Mouse (Mus musculus) fat pad, adult 2 months (tissue): ENCODE measurements around the gene Dnah5.
"Not testable (repeated sequence)": the region's sequence is repeated elsewhere in the genome, so short reads cannot be mapped to it uniquely, and the experiment has no call there.

Experiments used
- DNase-seq: peaks from one replicate; pipeline ENCODE4 v3.0.0-alpha.2; 2011; ENCODE audit warnings: low read depth, low spot score; ENCODE audit errors: extremely low read depth

Dnah5 gene

DNA sequence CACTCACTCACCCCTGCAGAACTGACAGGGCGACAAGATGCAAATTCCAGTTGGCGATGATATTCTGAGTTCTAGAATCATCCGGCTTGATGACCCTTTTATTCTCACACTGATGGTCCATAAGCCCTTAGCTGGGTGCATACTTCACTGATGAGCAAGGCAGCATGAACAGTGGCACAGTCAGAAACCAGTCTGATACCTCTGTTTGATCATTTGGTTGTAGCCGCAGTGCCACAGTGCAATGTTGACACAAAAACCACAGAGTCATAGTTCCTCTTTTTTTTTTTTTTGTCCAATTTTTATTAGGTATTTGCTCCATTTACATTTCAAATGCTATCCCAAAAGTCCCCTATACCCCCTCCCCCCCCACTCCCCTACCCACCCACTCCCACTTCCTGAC is 95.9 kb downstream of the Dnah5 start:
- no peak for DNase-seq

DNA sequence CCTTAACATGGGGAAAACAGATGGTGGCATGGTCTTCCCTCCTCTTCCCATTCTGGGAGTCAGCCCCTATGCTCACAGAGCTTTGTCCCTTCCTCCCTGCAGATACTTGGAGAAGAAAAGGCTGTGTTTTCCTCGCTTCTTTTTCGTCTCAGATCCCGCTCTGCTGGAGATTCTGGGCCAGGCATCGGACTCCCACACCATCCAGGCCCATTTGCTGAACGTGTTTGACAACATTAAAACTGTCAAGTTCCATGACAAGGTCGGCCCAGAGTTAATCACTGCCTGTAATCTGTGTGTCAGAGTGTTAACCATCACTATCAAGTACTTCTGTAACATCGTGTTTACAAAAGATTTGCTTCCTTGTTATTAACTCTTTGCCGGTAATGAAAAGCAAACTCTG is 103.6 kb downstream of the Dnah5 start:
- DNase-seq, result no peak

DNA sequence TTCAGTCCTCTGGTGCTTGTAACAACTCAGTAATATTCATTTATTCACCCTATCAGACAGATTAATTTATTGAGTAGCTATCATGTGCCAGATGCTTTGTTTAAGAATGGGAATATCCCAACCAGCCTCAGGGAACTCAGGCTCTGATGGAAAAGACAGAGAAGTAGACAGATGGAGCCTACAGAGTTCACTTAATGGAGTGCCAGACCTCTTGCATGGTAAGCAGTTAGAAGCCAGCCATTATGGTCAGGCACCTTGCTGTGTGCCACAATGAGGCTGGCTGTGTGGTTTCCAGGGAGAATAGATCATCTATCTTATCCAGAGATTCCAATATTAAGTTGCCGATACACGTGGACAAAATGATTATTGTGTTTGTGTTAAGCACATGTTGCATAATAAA is 104.3 kb downstream of the Dnah5 start:
- DNase-seq, result no peak

DNA sequence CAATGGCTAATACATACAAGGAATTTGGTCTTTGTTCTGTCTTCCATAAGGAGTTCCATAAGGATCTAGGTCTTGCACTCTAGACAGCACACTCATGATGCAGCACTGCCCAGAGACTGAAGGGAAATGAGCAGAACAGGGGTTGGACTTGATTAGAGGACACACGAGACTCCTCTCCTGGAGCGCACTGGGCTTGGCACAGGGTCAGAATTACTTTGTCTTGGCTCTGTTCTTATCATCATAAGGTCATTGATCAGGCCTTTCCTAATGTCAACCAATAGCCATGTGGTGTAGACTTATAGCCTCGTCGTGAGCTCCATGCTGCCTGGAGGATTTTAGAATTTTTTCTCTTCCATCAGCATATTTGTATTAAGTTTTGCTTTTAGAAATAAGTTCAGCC is 107.0 kb downstream of the Dnah5 start:
- DNase-seq, result no peak

DNA sequence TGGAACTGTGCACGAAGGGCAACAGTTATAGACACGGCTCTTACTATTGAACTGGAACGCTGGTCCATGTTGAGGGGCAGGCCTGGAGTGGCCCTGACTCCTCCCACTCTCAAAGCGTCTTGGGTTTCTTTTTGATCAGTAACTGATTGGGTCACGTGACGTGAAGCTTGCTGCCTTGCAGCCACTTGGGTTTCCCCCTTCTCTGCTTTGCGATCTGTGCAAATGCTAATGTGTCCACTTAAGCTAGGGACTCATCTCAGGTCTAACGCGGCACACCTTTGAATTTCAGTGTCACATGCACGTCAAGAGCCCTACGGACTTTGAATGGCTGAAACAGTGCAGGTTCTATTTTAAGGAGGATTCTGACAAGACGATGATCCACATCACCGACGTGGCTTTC is 109.9 kb downstream of the Dnah5 start:
- no peak for DNase-seq

DNA sequence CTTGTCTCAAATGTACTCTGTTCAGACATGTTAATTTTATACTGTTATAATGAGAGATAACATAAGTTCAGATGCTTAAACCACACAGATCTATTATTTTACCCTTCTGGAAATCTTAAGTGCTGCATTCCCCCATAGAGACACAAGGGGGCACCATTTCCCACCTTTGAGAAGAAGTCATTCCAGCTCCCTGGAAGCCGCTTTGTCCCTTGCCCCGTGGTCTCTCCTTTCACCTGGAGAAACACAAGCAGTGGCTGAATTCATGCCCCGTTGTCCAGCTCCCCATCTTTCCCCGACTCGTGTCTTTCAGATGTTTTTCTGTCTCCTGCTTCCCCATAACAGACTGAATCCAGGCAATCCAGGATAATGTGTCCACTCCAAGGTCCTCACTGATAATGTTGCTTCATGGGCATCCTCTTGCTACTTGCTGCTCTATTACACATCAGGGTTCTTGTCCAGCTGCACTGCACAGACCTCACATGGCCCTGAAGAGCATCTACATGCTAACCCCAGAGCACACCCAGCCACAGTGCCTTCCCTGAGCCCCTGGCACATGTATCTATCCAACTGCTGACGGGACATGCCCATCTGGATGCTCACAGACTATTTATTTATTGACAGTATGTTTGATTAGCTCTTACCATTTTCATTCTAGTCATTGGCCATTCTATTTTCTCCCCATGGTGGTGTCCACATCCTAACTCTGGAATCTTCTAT is 112.4 kb downstream of the Dnah5 start:
- no peak for DNase-seq

DNA sequence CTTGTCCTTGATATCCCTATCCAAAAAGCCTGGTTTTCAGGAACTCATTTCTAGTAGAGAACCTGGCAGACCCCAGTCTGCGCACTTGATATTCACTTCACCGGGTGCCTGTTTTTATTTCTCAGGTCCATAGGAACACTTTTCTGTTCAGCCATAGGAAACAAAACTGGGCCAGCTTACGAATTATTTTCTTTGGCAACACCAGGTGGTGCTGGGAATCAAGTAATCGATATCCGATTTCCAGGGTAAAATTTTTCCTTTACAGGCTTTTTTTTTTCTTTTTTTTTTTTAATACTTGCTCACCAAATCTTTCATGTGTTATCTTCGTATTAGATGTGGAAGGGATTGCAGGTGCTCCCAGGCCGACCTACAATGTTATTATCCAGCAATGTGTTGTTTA is 119.0 kb downstream of the Dnah5 start:
- no peak for DNase-seq

DNA sequence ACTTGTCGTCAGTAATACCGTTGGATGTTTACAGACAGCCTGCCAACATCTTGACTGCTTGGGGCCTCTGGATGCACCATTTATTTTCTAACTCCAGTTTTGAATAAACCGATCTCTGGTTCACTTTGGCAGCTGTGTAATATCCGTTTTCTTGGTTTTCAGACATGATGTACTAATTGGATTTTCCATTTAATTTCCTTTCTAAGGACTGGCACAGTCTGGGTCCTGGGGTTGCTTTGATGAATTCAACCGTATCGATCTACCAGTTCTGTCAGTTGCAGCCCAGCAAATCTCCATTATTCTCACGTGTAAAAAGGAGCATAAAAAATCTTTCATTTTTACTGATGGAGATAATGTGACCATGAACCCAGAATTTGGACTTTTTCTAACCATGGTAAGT is 123.4 kb downstream of the Dnah5 start:
- no peak for DNase-seq

DNA sequence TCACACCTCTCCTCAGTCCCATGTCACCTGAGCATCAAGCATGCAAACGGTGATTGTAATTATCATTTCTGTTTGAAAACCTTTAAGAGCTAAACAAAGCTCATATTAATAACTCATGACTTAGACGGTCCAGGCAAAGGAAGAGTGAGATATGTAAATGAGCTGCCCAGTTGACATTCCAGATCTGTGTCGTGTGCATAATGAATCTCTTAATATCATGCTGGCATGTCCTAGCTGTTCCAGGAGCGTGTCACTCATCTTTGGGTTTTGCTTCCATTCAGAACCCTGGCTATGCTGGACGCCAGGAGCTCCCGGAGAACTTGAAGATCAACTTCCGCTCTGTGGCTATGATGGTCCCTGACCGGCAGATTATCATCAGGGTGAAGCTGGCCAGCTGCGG is 123.9 kb downstream of the Dnah5 start:
- DNase-seq, result no peak

DNA sequence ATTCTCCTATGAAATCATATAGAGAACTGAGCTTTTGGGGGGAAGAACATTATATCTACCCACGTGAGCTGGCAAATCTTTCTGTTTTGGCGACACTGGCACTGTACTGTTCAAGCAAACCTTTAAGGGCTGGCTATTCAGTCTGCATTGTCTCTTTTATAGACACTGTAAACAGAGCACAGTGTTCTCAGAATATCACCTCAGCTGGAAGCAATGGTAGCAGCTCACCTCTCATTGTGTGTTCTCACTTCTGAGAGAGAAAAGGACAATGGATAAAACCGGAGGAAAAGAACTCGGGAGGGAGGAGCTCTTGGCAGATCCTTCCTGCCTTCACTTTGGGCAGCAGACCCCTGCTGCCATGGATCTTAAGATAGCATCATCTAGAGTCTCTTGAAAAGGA is 137.6 kb downstream of the Dnah5 start:
- no peak for DNase-seq

DNA sequence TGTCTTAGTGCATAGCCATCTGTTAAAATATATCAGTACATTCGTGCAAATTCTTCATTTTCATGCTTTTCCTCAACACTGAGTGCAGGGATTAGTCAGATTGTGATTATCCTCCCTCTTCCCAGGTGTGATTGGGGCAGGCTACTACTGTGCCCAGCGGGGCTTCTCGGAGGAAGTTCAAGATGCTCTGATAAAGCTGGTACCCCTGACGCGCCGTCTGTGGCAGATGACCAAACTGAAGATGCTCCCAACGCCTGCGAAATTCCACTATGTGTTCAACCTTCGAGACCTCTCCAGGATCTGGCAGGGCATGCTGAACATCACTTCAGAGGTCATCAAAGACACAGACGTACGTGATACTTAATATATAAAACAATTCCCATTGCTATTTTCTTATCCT is 164.0 kb downstream of the Dnah5 start:
- DNase-seq, result no peak

DNA sequence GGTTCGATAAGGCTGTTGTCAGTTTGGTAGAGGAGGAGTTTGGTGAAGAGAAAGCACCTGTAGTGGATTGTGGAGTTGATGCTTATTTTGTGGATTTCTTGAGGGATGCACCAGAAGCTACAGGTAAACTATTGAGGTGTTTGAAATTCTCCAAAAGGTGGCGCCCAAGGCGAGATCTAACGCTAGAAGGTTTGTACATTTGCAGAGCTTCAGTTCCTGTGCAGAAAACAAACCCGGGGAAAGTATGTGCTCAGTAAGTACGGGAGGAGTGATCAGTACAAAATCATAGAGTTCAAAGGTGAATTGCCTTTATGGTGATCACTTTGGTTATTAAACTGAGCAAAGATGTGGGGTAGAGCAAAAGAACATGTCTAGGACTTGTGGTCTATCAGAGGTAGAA is 166.9 kb downstream of the Dnah5 start:
- no peak for DNase-seq

DNA sequence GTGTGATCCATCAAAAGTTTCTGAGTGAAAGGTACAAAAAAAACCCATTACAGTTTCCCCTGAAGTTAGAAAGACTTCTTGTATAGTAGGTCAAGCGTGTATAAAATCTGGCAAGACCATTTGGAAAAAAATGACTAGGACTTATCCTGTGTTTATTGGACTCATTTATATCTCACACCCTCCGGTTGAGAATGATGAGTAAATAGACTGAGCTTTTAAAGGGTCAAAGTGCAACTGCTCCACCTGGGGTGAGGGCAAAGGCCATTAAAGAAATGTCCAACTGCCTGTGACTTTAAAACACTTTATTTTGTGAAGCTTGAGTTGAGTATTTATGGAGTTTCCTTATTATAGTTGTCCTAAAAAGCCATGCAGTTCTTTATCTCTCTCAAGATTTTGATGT is 168.0 kb downstream of the Dnah5 start:
- DNase-seq, result no peak

DNA sequence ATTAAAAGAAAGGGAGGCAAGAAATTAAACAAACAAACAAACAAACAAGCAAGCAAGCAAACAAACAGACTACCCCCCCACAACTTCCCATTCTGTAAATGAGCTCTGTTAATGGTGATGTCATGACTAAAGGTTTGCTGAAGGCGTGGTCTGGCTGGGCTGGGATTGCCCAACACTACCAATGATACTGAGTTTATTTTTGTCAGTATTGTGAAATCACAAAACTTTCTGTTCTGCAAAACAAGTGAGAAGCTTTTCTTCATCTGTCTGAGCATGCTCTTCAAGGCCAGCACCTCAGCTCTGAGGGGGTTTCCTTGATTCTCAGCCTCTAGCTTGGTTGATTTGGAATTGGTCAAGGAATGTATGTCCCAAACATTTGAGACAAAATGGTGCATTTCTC is 170.8 kb downstream of the Dnah5 start:
- DNase-seq, result no peak

DNA sequence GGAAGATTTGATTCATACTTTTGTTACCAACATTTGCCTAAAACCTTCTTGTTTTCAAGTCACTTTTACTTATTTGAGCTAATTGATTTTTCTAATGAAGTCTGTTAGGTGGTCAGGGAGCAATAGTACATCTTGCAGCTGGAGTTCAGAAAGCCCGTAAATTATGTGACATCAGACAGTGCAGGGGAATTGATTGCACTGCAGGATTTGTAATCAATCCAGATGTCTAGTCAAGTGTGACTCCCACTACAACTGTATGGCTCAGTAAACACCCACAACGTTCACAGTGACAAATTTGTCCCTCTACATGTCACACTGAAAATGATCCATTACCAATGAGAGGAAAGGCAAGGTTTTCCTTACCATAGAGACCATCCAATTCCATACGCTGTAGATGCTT is 177.4 kb downstream of the Dnah5 start:
- DNase-seq, result no peak

DNA sequence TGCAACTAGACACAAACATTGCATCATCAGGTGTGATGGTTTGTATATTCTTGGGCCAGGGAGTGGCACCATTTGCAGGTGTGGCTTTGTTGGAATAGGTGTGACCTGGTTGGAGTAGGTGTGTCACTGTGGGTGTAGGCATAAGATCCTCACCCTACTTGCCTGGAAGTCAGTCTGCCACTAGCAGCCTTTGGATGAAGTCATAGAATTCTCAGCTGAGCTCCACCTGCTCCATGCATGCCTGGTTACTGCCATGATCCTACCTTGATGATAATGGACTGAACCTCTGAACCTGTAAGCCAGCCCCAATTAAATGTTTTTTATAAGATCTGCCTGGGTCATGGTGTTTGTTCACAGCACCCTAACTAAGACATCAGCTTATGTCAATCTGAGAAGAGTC is 190.2 kb downstream of the Dnah5 start:
- not testable (repeated sequence) for DNase-seq

DNA sequence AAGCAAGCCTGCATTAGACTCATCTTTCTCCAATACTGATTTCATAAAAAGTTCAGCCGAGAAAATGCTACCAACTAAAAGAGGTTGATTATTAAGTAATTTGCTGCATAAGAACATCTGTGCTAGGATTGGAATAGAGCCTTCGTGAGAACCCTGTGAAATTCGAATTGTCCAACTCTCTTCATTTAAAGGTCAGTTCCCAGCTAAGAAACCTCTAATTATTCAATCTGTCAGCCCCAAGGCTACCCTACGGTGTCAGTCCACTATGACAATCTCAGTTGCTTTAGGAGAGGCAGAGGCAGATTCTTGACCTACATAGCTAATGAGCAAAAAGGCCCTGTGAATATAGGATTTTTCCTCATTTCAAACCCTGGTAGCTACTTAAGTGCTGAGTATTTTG is 191.9 kb downstream of the Dnah5 start:
- no peak for DNase-seq

DNA sequence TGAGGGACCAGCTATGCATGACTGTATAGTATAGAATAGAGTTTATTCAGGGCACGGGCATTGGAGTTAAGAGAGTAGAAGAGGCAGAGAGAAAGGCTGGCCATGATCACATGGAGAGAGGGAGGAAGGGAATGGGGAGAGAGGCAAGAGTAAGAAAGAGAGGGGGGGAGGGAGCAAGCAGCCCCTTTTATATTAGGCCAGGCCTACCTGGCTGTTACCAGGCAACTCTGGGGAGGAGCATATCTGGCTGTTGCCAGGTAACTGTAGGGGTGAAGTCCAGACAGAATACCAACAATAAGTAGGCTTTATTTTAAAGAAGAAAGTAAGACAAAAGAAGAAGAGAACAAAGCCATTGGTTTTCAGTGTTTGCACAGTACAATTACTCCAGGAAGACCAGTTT is 194.9 kb downstream of the Dnah5 start:
- no peak for DNase-seq

DNA sequence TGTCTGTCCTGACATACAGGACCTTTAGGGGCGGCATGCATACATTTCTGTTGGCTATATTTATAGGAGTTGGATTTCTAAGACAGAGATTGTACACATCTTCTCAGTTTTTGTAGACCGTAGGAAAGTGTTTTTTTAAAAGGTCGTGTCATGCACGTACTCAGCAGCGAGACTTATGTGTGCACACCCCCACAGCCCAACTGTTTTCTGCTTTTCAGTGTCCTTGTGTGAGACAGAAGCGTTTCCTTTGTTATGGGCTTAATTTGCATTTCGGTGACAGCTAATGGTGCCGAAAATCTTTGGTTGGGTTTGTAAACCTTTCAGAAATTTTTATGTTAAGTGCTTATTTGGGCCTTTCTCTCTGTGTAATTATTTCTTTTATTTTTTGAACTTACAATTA is 195.7 kb downstream of the Dnah5 start:
- DNase-seq, result no peak

DNA sequence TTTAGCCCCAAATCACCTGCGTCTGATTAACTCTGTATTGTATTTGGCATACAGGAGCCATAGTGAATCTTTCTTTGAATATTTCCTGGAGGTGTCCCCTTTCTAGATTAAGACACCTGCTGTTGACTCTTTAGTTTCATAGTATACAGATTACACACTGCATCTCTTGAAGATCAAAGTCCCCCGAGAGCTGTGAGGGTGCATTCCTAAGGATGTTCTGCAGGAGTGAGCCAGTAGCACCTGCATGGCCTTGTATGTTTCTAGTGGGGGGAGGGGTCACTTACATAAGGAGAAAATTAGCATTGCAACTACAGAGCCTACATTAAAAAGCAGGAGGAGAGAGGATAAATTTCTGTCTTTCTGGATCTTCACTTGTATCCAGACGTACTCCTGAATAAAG is 201.1 kb downstream of the Dnah5 start:
- no peak for DNase-seq

DNA sequence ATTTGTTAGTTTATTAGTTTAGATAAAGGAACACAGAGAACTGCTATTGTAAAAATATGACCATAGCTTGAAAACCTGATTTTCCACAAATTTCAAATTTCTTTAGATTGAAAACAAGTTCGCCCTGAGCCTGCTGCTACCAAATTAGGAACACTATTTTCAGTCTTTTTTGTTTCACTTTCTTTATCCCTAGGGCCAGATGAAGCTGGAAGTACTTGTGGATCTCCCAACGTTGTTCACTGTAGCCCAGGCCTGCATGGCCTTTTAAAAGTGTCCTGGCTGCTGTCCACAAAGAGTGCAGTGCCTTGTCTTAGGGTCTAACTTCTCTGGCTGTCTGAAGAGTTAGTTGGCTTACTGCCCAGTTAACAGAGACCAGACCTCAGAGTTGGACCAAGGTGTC is 201.6 kb downstream of the Dnah5 start:
- DNase-seq, result no peak

DNA sequence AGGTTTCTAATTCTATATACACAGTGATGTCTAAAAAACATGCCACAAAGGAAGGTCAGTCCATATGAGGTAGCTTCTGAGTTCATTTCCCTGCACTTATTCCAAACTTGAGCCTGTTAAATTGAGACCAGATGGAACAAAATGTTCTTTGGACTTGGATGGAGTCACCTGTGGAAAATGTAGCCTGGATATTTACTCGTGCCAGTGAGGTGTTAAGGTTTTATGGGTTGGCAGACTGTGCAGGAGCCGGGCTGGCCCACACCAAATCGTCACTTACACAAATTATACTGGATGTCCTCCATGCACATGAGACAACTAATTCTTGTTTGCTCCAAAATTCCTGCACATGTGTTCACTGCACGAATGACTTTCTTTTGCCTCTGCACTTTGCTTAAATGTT is 236.2 kb downstream of the Dnah5 start:
- DNase-seq, result no peak

DNA sequence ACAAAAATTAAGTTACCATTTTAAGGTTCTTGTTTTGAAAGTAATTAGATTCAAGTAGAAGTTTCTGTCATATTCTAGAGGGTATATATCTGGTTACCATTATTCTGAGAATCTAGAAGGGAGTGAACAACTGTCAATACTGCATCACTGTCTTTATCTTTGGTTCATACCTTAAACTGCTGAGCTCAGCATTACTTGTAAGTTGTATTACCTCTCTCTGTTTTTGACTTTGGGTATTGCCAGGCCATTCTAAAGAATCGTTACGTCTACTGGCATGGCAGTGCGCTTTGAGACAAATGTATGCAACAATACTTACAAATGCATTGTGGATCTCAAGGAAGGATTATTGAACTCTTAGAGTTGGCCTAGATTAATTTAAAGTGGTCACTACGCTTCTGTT is 240.9 kb downstream of the Dnah5 start:
- DNase-seq, result no peak
